Mouse (Mus musculus): Measurements from ENCODE around the gene Gltpd2.

Gltpd2 gene

GRCm38 (mm10) chr11:70563470-70564275 lies 44.7 kb downstream of the Gltpd2 start:
- no peak for DNase-seq (ENCODE audit: low spot score in 2 of 2)

GRCm38 (mm10) chr11:70564276-70564873 lies 45.4 kb downstream of the Gltpd2 start:
- DNase-seq (ENCODE audit: low spot score in 2 of 2), result no peak

- no peak for DNase-seq (ENCODE audit: low spot score in 2 of 2)
These were observed 47.6 kb downstream of the Gltpd2 start for GRCm38 (mm10) chr11:70566586-70566985.
